Mouse (Mus musculus) lung, embryonic 14.5 days (tissue): ENCODE measurements at regions not wholly inside any gene's neighbourhood (a gene's known extent, or its start where the extent isn't known, plus 50 kb on each side); places are given as distances from the start of the nearest gene placed in this dataset.

ENCODE experiments used
- ATAC-seq: fragments of 200-750 bp; cut with Nextera tagmentation; 2 replicates; pipeline ENCODE4 v1.8.0; 2017; ENCODE audit warnings: mild to moderate bottlenecking, moderate TSS enrichment, moderate library complexity; ENCODE audit not compliant: insufficient read depth
- DNase-seq: peaks from one replicate; pipeline ENCODE4 v3.0.0-alpha.2; 2015
- H3K27ac ChIP-seq: fragments of 300-500 bp; sonication (generic); 2 replicates; pipeline ENCODE4 v1.5.1; 2014; ENCODE audit warnings: low read depth, mild to moderate bottlenecking, moderate library complexity
- H3K27me3 ChIP-seq: fragments of 300-500 bp; sonication (generic); 2 replicates; pipeline ENCODE4 v1.6.1; 2014; ENCODE audit warnings: low read length, control low read depth; ENCODE audit not compliant: insufficient read depth
- H3K36me3 ChIP-seq: fragments of 300-500 bp; sonication (generic); 2 replicates; pipeline ENCODE4 v1.6.1; 2014; ENCODE audit warnings: control low read depth; ENCODE audit not compliant: insufficient read depth
- H3K4me1 ChIP-seq: fragments of 300-500 bp; sonication (generic); 2 replicates; pipeline ENCODE4 v1.6.1; 2014; ENCODE audit warnings: antibody characterized with exemption, control low read depth; ENCODE audit not compliant: insufficient read depth
- H3K4me2 ChIP-seq: fragments of 300-500 bp; sonication (generic); 2 replicates; pipeline ENCODE4 v1.6.1; 2014; ENCODE audit warnings: mild to moderate bottlenecking
- H3K4me3 ChIP-seq: fragments of 300-500 bp; sonication (generic); 2 replicates; pipeline ENCODE4 v1.5.1; 2014; ENCODE audit warnings: low read depth, low read length
- H3K9ac ChIP-seq: fragments of 300-500 bp; sonication (generic); 2 replicates; pipeline ENCODE4 v1.6.1; 2014
- H3K9me3 ChIP-seq: fragments of 300-500 bp; sonication (generic); 2 replicates; pipeline ENCODE4 v1.6.1; 2016; ENCODE audit warnings: low read depth, low read length, control low read depth
- CTCF ChIP-seq: IDR thresholded peaks from 2 replicates; pipeline ENCODE4 v1.5.1; 2016; ENCODE audit warnings: antibody characterized with exemption, low read depth
- WGBS: fragments of 180-500 bp; shearing (Covaris S2); extraction: QIAGEN DNeasy Blood & Tissue Kit; methylation state at CpG from one replicate; pipeline ENCODE4 v1.1.7; 2014; 5-methylcytosine and 5-hydroxymethylcytosine counted together

DNA sequence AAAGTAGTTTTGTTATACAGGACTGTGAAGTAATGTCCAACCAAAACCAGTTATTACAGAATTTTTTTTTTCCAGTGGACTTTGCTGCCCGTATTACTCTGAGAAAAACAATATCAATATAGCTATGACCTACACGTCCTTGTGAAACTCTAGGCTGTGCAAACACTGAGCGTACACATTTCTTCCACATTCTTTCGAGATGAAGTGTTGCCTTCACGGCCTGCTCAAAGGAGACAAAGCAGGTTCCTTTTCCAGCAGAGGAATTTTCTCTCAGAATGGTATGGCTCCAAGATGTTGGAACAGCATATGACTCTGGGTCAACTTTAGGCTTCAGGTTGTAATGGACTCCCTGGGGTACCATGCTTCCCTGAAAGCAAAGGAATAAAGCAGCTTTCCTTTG lies 463.6 kb downstream of the Epha4 start:
- WGBS = 56% methylated on average over 5 of the region's 5 CpGs
- H3K27ac ChIP-seq = no peak overlapping the region; the same call in 1 of the 2 replicates
- H3K27me3 ChIP-seq = no peaks in the 10 kb centered on the region
- peak; percentile 62; the same call in 1 of the 2 replicates for ATAC-seq
- peak; percentile 66 for DNase-seq
- H3K4me2 ChIP-seq = no peak overlapping the region
- H3K4me3 ChIP-seq = no peak overlapping the region
- no peaks in the 10 kb centered on the region for H3K9me3 ChIP-seq
- H3K4me1 ChIP-seq = no peaks in the 10 kb centered on the region
- no peak for TF ChIP-seq CTCF
- no peaks in the 10 kb centered on the region for H3K36me3 ChIP-seq
- no peak overlapping the region for H3K9ac ChIP-seq

DNA sequence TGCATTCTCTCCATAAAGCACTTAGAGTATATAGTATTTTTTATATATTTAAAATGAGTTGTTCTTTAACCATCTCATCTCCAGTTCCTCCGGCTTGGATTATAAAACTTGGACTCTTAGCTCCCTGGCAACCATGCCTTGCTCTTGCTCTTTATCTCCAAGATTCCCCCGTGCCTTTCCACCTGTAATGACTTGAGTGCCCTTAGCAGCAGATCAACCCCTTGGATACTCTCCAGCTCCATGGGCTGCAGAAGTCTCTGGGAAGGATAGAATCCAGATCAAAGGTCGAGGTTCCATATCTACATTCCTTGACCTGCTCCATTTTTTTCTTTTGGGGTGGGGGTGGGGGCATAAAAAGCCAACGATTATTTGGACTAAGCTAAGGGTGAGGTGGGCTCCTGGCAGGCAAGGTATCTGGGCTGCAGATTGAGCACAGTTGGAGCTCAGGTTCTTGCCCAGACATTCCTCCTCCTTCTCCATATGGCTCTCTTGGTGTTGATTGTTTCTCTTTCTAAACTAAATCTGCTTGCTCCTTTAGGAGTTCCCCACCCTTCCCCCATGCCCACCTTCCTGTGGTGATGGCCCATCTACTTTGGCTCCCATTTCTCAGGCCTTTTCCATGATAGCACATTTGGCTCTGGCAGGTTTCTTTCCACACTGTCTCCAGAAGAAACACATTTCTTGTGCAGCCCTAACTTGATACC lies 460.9 kb downstream of the Epha4 start:
- ATAC-seq (no peak), DNase-seq (no peak)
- Histone ChIP-seq H3K4me1 (no peaks in the 10 kb centered on the region), H3K9me3 (no peaks in the 10 kb centered on the region), H3K27me3 (no peaks in the 10 kb centered on the region), H3K4me3 (no peak overlapping the region), H3K36me3 (no peaks in the 10 kb centered on the region), H3K4me2 (no peak overlapping the region), H3K27ac (no peak overlapping the region), H3K9ac (no peak overlapping the region)
- 62% methylated on average over 4 of the region's 4 CpGs for WGBS
- TF ChIP-seq CTCF = no peak

DNA sequence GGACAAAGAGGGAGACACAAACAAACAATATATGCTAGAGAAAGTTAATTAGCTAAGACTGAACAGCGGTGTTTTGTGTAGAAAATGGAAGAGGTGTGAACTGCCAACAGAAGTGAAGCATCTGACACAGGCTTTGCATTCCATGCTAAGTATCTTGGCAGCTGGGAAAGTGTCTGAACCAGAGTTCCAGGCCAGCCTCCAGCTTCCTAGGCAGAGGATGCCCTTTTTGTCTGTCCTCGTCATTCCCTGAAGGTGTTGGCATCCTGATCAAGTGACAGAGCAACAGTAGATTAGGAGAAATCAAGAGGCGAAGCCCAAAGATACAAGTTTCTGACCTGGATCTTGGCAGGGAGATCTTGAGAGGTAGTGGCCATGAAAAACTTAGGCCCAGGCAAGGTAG lies 452.4 kb downstream of the Epha4 start:
- TF ChIP-seq CTCF = no peak
- WGBS = 65% methylated on average over 3 of the region's 3 CpGs
- H3K27ac ChIP-seq = no peak overlapping the region
- no peak overlapping the region for H3K4me2 ChIP-seq
- H3K9ac ChIP-seq = no peak overlapping the region
- H3K4me1 ChIP-seq = no peaks in the 10 kb centered on the region
- H3K4me3 ChIP-seq = no peak overlapping the region
- no peaks in the 10 kb centered on the region for H3K36me3 ChIP-seq
- H3K27me3 ChIP-seq = no peaks in the 10 kb centered on the region
- ATAC-seq (no peak), DNase-seq (no peak)
- H3K9me3 ChIP-seq = no peaks in the 10 kb centered on the region

DNA sequence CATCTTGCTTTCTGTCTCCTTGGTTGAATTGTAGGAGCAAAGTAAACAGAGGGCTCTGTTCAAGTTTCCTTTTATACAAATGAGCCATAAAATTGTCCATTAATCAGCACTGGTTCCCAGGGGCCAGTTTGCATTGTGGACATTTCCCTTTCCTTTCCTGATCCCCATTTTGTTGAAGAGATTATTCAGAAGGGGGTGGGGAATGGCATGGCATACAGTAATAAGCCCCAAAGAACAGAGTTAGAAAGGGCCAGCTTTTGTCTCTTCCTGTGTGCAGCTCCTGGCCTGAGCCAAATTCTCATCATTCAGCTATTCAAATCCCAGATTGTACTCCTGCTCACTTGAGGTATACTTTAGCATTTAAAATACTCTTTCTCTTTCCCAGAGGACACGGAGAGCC lies 441.8 kb downstream of the Epha4 start:
- no peak for DNase-seq
- WGBS = 83% methylated on average over 1 of the region's 1 CpGs
- H3K4me3 ChIP-seq = no peak overlapping the region
- TF ChIP-seq CTCF = no peak
- no peaks in the 10 kb centered on the region for H3K9me3 ChIP-seq
- H3K36me3 ChIP-seq = no peaks in the 10 kb centered on the region
- peaks cover 5% of the 10 kb centered on the region; the same call in 1 of the 2 replicates for H3K4me1 ChIP-seq
- no peaks in the 10 kb centered on the region for H3K27me3 ChIP-seq
- no peak for ATAC-seq
- H3K27ac ChIP-seq = no peak overlapping the region
- no peak overlapping the region for H3K4me2 ChIP-seq
- no peak overlapping the region for H3K9ac ChIP-seq

DNA sequence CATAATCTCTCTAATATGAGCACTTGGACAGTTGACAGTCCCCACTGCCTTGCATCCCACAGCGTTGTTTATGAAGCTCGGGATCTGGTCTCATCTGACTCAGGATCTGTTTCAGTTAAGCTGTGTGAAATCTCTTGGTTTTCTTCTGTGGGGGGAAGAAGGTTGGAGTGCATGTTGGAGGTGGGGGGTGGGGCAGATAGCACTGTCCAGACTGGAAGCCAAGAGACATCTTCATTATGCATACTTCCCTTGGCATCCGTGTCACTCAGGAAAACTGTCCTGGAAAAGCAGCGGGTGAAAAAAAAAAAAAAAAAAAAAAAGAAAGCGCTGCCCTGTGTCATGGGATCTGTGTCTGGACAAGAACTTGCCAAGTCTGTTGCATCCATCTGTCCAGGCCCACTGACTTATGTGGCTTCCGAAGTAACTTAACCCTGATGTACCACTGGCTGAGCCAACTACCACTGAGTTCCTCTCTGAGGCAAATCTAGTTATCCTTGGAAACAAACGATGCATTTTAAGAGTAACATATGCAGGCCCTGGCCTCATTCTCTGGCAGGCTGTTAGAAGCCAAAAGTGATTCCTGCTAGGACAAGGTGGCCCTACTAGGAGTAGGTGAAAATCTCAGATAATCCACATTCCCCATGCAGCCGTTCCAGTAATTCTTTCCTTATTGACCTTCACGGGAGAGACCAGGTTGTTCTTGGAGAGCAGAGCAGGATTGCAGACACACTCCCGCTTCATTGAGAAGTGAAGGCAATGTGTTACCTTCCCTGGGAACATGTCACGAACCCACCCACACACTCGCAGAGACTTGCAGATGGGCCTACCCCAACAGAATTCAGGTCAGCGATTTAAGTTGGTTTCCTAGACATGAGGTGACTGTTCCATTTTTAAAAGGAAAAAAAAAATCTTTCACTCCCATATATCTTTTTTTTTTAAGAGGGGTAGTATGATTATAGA lies 439.7 kb downstream of the Epha4 start:
- H3K9ac ChIP-seq = no peak overlapping the region
- H3K36me3 ChIP-seq = no peaks in the 10 kb centered on the region
- 78% methylated on average over 13 of the region's 13 CpGs for WGBS
- H3K4me3 ChIP-seq = no peak overlapping the region
- TF ChIP-seq CTCF = no peak
- H3K9me3 ChIP-seq = no peaks in the 10 kb centered on the region
- H3K27me3 ChIP-seq = no peaks in the 10 kb centered on the region
- no peak overlapping the region for H3K4me2 ChIP-seq
- ATAC-seq (no peak), DNase-seq (no peak)
- no peak overlapping the region for H3K27ac ChIP-seq
- H3K4me1 ChIP-seq = peaks cover 5% of the 10 kb centered on the region; the same call in 1 of the 2 replicates

DNA sequence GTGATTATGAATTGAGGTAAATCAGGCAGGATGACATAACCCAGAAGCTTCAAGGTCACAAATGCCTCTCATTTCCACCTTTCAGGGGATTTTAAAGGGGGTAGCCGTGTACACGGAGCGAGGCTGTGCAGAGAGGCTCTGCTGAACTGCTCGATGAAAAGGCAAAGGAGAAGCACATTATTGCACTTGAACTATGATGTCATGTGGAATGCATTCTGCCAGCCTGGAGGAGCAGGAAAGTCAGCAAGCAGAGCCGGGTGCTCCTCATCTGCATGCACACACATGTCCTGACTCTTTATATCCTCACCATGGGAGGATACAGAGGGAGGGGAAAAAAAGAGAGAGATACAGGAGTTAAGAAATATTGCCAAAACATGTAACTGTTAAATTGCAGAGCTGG lies 434.1 kb downstream of the Epha4 start:
- ATAC-seq (no peak), DNase-seq (peak; percentile 41)
- H3K4me3 ChIP-seq = no peak overlapping the region
- H3K27me3 ChIP-seq = no peaks in the 10 kb centered on the region
- no peak overlapping the region for H3K27ac ChIP-seq
- H3K36me3 ChIP-seq = no peaks in the 10 kb centered on the region
- 38% methylated on average over 5 of the region's 5 CpGs for WGBS
- H3K9me3 ChIP-seq = no peaks in the 10 kb centered on the region
- H3K4me2 ChIP-seq = no peak overlapping the region
- no peak for TF ChIP-seq CTCF
- no peaks in the 10 kb centered on the region for H3K4me1 ChIP-seq
- no peak overlapping the region for H3K9ac ChIP-seq

DNA sequence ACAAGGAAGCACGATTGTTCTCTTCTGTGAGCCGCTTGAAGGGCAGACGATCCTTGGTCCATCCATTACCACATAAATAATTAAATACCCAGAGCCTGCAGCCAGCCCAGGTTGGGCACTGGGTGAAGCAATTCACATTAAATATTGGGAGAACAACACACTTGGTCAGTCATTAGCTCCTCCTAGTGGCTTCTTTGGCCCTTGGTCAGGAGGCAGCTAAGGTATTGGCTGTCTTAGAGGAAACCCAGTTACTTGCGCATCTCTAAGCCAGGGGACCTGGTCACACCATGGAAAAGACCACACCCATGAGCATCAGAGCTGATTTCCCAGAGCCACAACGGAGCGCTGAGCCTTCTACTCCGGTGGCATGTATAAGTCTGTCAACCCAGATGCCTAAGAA lies 433.2 kb downstream of the Epha4 start:
- DNase-seq = peak; percentile 65
- TF ChIP-seq CTCF = peak; percentile 62
- no peaks in the 10 kb centered on the region for H3K9me3 ChIP-seq
- no peak for ATAC-seq
- no peak overlapping the region for H3K9ac ChIP-seq
- 47% methylated on average over 7 of the region's 7 CpGs for WGBS
- no peaks in the 10 kb centered on the region for H3K36me3 ChIP-seq
- no peaks in the 10 kb centered on the region for H3K27me3 ChIP-seq
- H3K4me3 ChIP-seq = no peak overlapping the region
- H3K4me1 ChIP-seq = no peaks in the 10 kb centered on the region
- no peak overlapping the region for H3K4me2 ChIP-seq
- no peak overlapping the region for H3K27ac ChIP-seq
